Mouse (Mus musculus): Measurements from ENCODE around the gene Lrba.

- no peak for TF ChIP-seq CTCF (IDR thresholded peaks at IDR 0.05; ENCODE audit: control insufficient read depth, insufficient read depth, insufficient replicate concordance, low read depth, low read length)
- TF ChIP-seq POLR2A (IDR thresholded peaks at IDR 0.05; ENCODE audit: control insufficient read depth, low read depth, low read length): no peak
These were observed 535.4 kb downstream of the Lrba start for GRCm38 (mm10) chr3:86759834-86760233.

All from testis, adult 2 months (tissue).